Mouse (Mus musculus): Measurements from ENCODE around the gene Anxa7.

Gene Anxa7

GRCm38 (mm10) chr14:20479291-20480194 lies at the start of gene Anxa7:
Anxa7 (minus strand) TSS chr14:20480133.
- peak; percentile 78 to 81 for DNase-seq

- no peak for DNase-seq
Observed at GRCm38 (mm10) chr14:20529643-20530042, 49.7 kb upstream of the Anxa7 start.

- no peak for DNase-seq
Observed at GRCm38 (mm10) chr14:20520179-20520578, 40.2 kb upstream of the Anxa7 start.

GRCm38 (mm10) chr14:20508424-20508823 lies 28.5 kb upstream of the Anxa7 start:
- no peak for DNase-seq

GRCm38 (mm10) chr14:20502966-20503365 lies 23.0 kb upstream of the Anxa7 start:
- no peak for DNase-seq

GRCm38 (mm10) chr14:20499982-20500381 lies 20.0 kb upstream of the Anxa7 start:
- DNase-seq = peak; percentile 46 to 67

- no peak for DNase-seq
Observed at GRCm38 (mm10) chr14:20496603-20497002, 16.7 kb upstream of the Anxa7 start, which contains the start of gene Mss51. Mss51 (minus strand) TSS chr14:20496901.

- DNase-seq = no peak
Observed at GRCm38 (mm10) chr14:20486031-20486430, 6.1 kb upstream of the Anxa7 start.

- DNase-seq = no peak
Observed at GRCm38 (mm10) chr14:20482051-20482751, 2.3 kb upstream of the Anxa7 start.

GRCm38 (mm10) chr14:20481211-20481610 lies 1.3 kb upstream of the Anxa7 start:
- DNase-seq = peak in 1 of 2 experiments; percentile 27

- DNase-seq = no peak
Observed at GRCm38 (mm10) chr14:20480195-20480579, 254 bp upstream of the Anxa7 start.

- no peak for DNase-seq
Observed at GRCm38 (mm10) chr14:20478801-20479200, 1.1 kb downstream of the Anxa7 start.

- DNase-seq = no peak
Observed at GRCm38 (mm10) chr14:20478385-20478784, 1.5 kb downstream of the Anxa7 start.

GRCm38 (mm10) chr14:20477261-20478025 lies 2.5 kb downstream of the Anxa7 start:
- DNase-seq = no peak

GRCm38 (mm10) chr14:20460216-20460615 lies 19.7 kb downstream of the Anxa7 start:
- DNase-seq = no peak

GRCm38 (mm10) chr14:20458378-20458777 lies 21.6 kb downstream of the Anxa7 start:
- DNase-seq = no peak

- no peak for DNase-seq
Observed at GRCm38 (mm10) chr14:20452929-20453328, 27.0 kb downstream of the Anxa7 start.

GRCm38 (mm10) chr14:20451765-20452331 lies 28.1 kb downstream of the Anxa7 start, which contains the start of gene Cfap70:
Cfap70 (minus strand) TSS chr14:20452226.
- peak; percentile 29 to 55 for DNase-seq

GRCm38 (mm10) chr14:20451302-20451701 lies 28.6 kb downstream of the Anxa7 start:
- DNase-seq = no peak

GRCm38 (mm10) chr14:20447209-20447608 lies 32.7 kb downstream of the Anxa7 start:
- peak in 1 of 2 experiments; percentile 13 for DNase-seq

- no peak for DNase-seq
Observed at GRCm38 (mm10) chr14:20442252-20442651, 37.7 kb downstream of the Anxa7 start.

- DNase-seq = peak in 1 of 2 experiments; percentile 8
Observed at GRCm38 (mm10) chr14:20436976-20437375, 43.0 kb downstream of the Anxa7 start.
